Mouse (Mus musculus) MEL (cell line): ENCODE data around the gene Pccb. TPM values are rescaled to one million over a fixed set of nuclear protein-coding genes. Genes with fewer than 3 reads are reported as not detected.

Source experiments
- DNase-seq: peaks from one replicate; pipeline ENCODE4 v3.0.0; 2011; ENCODE audit warnings: low read depth, low spot score
- H3K27ac ChIP-seq: 2 replicates; pipeline ENCODE4 v1.5.1; 2012; ENCODE audit warnings: low read depth, mild to moderate bottlenecking, control low read depth, low read length, moderate library complexity; ENCODE audit not compliant: control insufficient read depth
- H3K27me3 ChIP-seq, 2 experiments: fragments of 150-350 bp in 1 of 2; sonication (generic) in 1 of 2; 2 replicates each; pipeline ENCODE4 v1.6.1; 2012; ENCODE audit warnings: low read length in 2 of 2, mild to moderate bottlenecking in 2 of 2, improper control_type of control experiment in 1 of 2, moderate library complexity in 1 of 2; ENCODE audit not compliant: insufficient read depth in 2 of 2, control insufficient read depth in 1 of 2
- H3K36me3 ChIP-seq, 2 experiments: 2 replicates each; pipeline ENCODE4 v1.6.1; 2012 to 2014; ENCODE audit warnings: low read length in 2 of 2, improper control_type of control experiment in 1 of 2, inconsistent platforms in 1 of 2, mild to moderate bottlenecking in 1 of 2; ENCODE audit not compliant: insufficient read depth in 2 of 2, control insufficient read depth in 1 of 2
- H3K4me1 ChIP-seq, 2 experiments: fragments of 150-350 bp in 1 of 2; sonication (generic) in 1 of 2; 2 replicates each; pipeline ENCODE4 v1.6.1; 2012; ENCODE audit warnings: low read length in 2 of 2, improper control_type of control experiment in 1 of 2, mild to moderate bottlenecking in 1 of 2; ENCODE audit not compliant: insufficient read depth in 2 of 2, control insufficient read depth in 1 of 2
- H3K4me3 ChIP-seq, 2 experiments: fragments of 150-350 bp in 1 of 2; sonication (generic) in 1 of 2; 2 replicates each; pipeline ENCODE4 v1.5.1; 2012; ENCODE audit warnings: low read depth in 2 of 2, low read length in 2 of 2, mild to moderate bottlenecking in 2 of 2, moderate library complexity in 2 of 2, control low read depth in 1 of 2, improper control_type of control experiment in 1 of 2; ENCODE audit not compliant: control insufficient read depth in 1 of 2, insufficient read depth in 1 of 2
- H3K79me2 ChIP-seq: 2 replicates; pipeline ENCODE4 v1.6.1; 2012; ENCODE audit warnings: mild to moderate bottlenecking, low read length, moderate library complexity; ENCODE audit not compliant: control insufficient read depth, poor library complexity, insufficient read depth
- H3K9ac ChIP-seq: 2 replicates; pipeline ENCODE4 v1.6.1; 2012; ENCODE audit warnings: low read depth, mild to moderate bottlenecking, control low read depth, low read length, moderate library complexity; ENCODE audit not compliant: control insufficient read depth, poor library complexity, severe bottlenecking
- H3K9me3 ChIP-seq: fragments of 150-350 bp; sonication (generic); replicated peaks from 2 replicates; pipeline ENCODE4 v1.6.1; 2012; ENCODE audit warnings: mild to moderate bottlenecking, low read length, improper control_type of control experiment, moderate library complexity; ENCODE audit not compliant: insufficient read depth
- CHD1 ChIP-seq: IDR thresholded peaks from 2 replicates; pipeline ENCODE4 v1.6.1; 2012; ENCODE audit warnings: low read depth, mild to moderate bottlenecking, inconsistent platforms, low read length, improper control_type of control experiment
- CHD2 ChIP-seq: IDR thresholded peaks from 2 replicates; pipeline ENCODE4 v1.6.1; 2011; ENCODE audit warnings: low read length, improper control_type of control experiment
- E2F4 ChIP-seq: IDR thresholded peaks from 2 replicates; pipeline ENCODE4 v1.6.1; 2011; ENCODE audit warnings: low read depth, low read length, improper control_type of control experiment, borderline replicate concordance
- ELF1 ChIP-seq: IDR thresholded peaks from 2 replicates; pipeline ENCODE4 v1.6.1; 2014; ENCODE audit warnings: low read depth, mild to moderate bottlenecking, inconsistent platforms, low read length, improper control_type of control experiment, moderate library complexity
- EP300 ChIP-seq, 2 experiments: IDR thresholded peaks; 2 replicates each; pipeline ENCODE4 v1.6.1; 2011; ENCODE audit warnings: improper control_type of control experiment in 2 of 2, low read length in 2 of 2, low read depth in 1 of 2, mild to moderate bottlenecking in 1 of 2
- ETS1 ChIP-seq: IDR thresholded peaks from 2 replicates; pipeline ENCODE4 v1.6.1; 2012; ENCODE audit warnings: low read depth, mild to moderate bottlenecking, inconsistent platforms, low read length, improper control_type of control experiment, moderate library complexity
- GATA1 ChIP-seq: IDR thresholded peaks from 2 replicates; pipeline ENCODE4 v1.6.1; 2011; ENCODE audit warnings: low read depth, low read length, improper control_type of control experiment
- JUND ChIP-seq: IDR thresholded peaks from 2 replicates; pipeline ENCODE4 v1.6.1; 2011; ENCODE audit warnings: low read depth, mild to moderate bottlenecking, improper control_type of control experiment, low read length
- KAT2A ChIP-seq: conservative IDR thresholded peaks from 2 replicates; pipeline ENCODE4 v1.6.1; 2012; ENCODE audit warnings: low read depth, low read length, improper control_type of control experiment, inconsistent platforms
- MAFK ChIP-seq: IDR thresholded peaks from 2 replicates; pipeline ENCODE4 v1.6.1; 2011; ENCODE audit warnings: low read depth, mild to moderate bottlenecking, low read length, improper control_type of control experiment, borderline replicate concordance
- MEF2A ChIP-seq: IDR thresholded peaks from 2 replicates; pipeline ENCODE4 v1.6.1; 2014; ENCODE audit warnings: low read depth, mild to moderate bottlenecking, inconsistent platforms, low read length, improper control_type of control experiment; ENCODE audit not compliant: poor library complexity, insufficient replicate concordance, severe bottlenecking; ENCODE audit errors: extremely low read depth
- MYB ChIP-seq: IDR thresholded peaks from 2 replicates; pipeline ENCODE4 v1.6.1; 2011; ENCODE audit warnings: mild to moderate bottlenecking, low read depth, low read length, improper control_type of control experiment
- RCOR1 ChIP-seq: IDR thresholded peaks from 2 replicates; pipeline ENCODE4 v1.6.1; 2012; ENCODE audit warnings: low read depth, mild to moderate bottlenecking, inconsistent platforms, low read length, improper control_type of control experiment
- TBP ChIP-seq: IDR thresholded peaks from 2 replicates; pipeline ENCODE4 v1.8.0; 2011; ENCODE audit warnings: low read depth, low read length, improper control_type of control experiment
- TCF12 ChIP-seq: IDR thresholded peaks from 2 replicates; pipeline ENCODE4 v1.6.1; 2014; ENCODE audit warnings: low read depth, mild to moderate bottlenecking, inconsistent platforms, low read length, improper control_type of control experiment, moderate library complexity
- ZC3H11A ChIP-seq: IDR thresholded peaks from 2 replicates; pipeline ENCODE4 v1.6.1; 2012; ENCODE audit warnings: low read depth, mild to moderate bottlenecking, inconsistent platforms, low read length, improper control_type of control experiment
- ZKSCAN1 ChIP-seq: IDR thresholded peaks from 2 replicates; pipeline ENCODE4 v1.6.1; 2012; ENCODE audit warnings: low read depth, mild to moderate bottlenecking, inconsistent platforms, low read length, improper control_type of control experiment, moderate library complexity
- ZMIZ1 ChIP-seq: IDR thresholded peaks from 2 replicates; pipeline ENCODE4 v1.6.1; 2012; ENCODE audit warnings: low read depth, mild to moderate bottlenecking, inconsistent platforms, low read length, improper control_type of control experiment, moderate library complexity
- ZNF384 ChIP-seq: IDR thresholded peaks from 2 replicates; pipeline ENCODE4 v1.6.1; 2012; ENCODE audit warnings: low read depth, mild to moderate bottlenecking, inconsistent platforms, low read length, improper control_type of control experiment
- polyA plus RNA-seq, 2 experiments: library from polyadenylated mRNA; stranded (reverse) in 1 of 2; unstranded in 1 of 2; fragments of >175 nt in 1 of 2; fragments of >200 nt in 1 of 2; gene quantifications; 2 replicates each; pipeline versions ENCODE4 v1.2.1 to v1.2.4; 2012; ENCODE audit warnings: low replicate concordance in 2 of 2, low read depth in 1 of 2; ENCODE audit not compliant: insufficient read length in 2 of 2, insufficient read depth in 1 of 2, missing spikeins in 1 of 2
- total RNA-seq: library from RNA; depleted of rRNA; stranded (reverse); fragments of 300-350 nt; gene quantifications from 2 replicates; pipeline ENCODE4 v1.2.3, GENCODE M21; 2012

Pccb gene
- total and polyA plus RNA-seq, 3 experiments = 13.2 to 21.1 TPM; not detected in 1

DNA sequence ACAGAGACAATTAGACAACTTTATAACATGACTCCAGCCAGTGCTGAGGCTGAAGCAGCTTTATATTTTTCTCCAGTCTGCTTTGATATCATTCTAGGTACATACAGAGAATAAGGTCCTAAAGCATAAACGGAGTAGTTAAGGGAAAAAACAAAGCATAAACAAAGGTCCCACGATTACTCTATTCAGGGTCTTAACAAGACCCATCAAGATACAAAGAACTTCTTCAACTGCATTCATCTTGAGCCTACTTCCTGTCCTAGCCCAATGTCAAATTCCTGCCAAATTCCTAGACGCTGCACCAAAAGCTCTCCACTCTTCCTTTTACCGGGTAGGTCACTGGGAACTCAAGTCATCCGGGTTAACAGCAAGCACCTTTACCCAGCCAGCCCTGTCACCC is 6.8 kb upstream of the Pccb start:
- Histone ChIP-seq H3K4me1 (no peaks in the 10 kb centered on the region), H3K4me3 (no peak overlapping the region), H3K9ac (no peak overlapping the region), H3K36me3 (no peaks in the 10 kb centered on the region), H3K27me3 (no peaks in the 10 kb centered on the region; a peak in 1 of 4 replicates), H3K79me2 (no peaks in the 10 kb centered on the region), H3K9me3 (no peaks in the 10 kb centered on the region), H3K27ac (no peak overlapping the region)
- TF ChIP-seq CHD1 = no peak
- no peak for TF ChIP-seq KAT2A
- TF ChIP-seq TCF12 = no peak
- TF ChIP-seq ETS1 = no peak
- no peak for TF ChIP-seq RCOR1
- no peak for TF ChIP-seq ZC3H11A
- no peak for TF ChIP-seq ZNF384
- TF ChIP-seq EP300 (IDR thresholded peaks at IDR 0.05; ENCODE audit: low read depth in 1 of 2, low read length in 2 of 2) = no peak
- no peak for TF ChIP-seq ZMIZ1
- DNase-seq = no peak

DNA sequence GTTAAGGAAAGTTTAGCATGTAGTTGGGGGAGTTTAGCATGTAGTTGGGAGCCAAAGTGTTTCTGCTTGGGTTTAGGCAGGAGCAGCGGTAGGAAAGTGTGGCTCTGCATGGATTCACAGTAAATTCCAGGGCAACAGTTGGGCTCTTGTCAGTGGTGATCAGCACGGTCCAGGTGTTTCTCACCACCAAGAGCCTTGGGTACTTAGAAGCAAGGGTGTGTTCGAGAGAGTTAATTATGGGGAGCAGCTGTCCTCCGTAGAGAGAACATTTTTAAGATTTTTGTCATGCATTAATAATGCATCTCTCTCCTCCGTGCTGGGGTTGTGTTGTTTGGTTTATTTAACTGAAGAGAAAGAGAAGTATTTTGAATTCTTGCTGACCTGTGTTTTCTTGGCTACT is 3.9 kb upstream of the Pccb start:
- DNase-seq = no peak
- Histone ChIP-seq H3K27me3 (no peaks in the 10 kb centered on the region; a peak in 1 of 4 replicates), H3K9ac (no peak overlapping the region), H3K4me1 (no peaks in the 10 kb centered on the region), H3K27ac (no peak overlapping the region), H3K9me3 (no peaks in the 10 kb centered on the region), H3K79me2 (peaks cover 2% of the 10 kb centered on the region; the same call in 1 of the 2 replicates), H3K4me3 (no peak overlapping the region), H3K36me3 (no peaks in the 10 kb centered on the region)
- no peak for TF ChIP-seq TBP
- TF ChIP-seq E2F4 = no peak
- no peak for TF ChIP-seq CHD2
- no peak for TF ChIP-seq JUND
- TF ChIP-seq RCOR1 = no peak
- no peak for TF ChIP-seq ZC3H11A
- TF ChIP-seq GATA1 = no peak
- TF ChIP-seq ELF1 = no peak
- TF ChIP-seq MYB = no peak
- no peak for TF ChIP-seq ZNF384
- TF ChIP-seq MEF2A = no peak
- no peak for TF ChIP-seq MAFK
- no peak for TF ChIP-seq ZKSCAN1
